Mouse (Mus musculus) natural killer cell, adult 2 months (primary cell): Measurements from ENCODE around the gene BC055324.
A peak's percentile ranks its signal among the peaks of the same experiment; 100 is the strongest.

Source experiments
- DNase-seq, 2 experiments: peaks; one replicate each; pipeline ENCODE4 v3.0.0; 2022; ENCODE audit warnings: low spot score in 2 of 2

The BC055324 gene

DNA sequence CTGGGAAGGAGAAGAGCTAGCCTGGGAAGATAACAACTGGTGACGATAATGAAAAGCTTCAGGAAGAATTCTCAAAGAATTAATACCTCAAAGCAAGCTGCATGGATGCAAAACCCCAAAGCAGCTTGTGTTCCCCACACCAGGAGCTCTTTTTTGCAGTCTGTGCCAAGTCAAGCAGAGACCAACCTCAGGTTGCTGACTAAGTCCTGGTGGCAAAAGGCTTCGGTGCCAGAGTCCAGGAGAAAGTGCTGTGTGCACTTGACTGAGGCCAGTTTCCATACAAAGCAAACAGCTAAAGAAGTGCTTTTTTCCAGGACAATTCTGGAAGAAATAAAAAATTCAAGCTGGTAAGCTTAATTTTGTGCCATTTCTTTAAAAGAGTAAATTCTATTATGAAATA lies 41.2 kb downstream of the BC055324 start:
- DNase-seq, result no peak

DNA sequence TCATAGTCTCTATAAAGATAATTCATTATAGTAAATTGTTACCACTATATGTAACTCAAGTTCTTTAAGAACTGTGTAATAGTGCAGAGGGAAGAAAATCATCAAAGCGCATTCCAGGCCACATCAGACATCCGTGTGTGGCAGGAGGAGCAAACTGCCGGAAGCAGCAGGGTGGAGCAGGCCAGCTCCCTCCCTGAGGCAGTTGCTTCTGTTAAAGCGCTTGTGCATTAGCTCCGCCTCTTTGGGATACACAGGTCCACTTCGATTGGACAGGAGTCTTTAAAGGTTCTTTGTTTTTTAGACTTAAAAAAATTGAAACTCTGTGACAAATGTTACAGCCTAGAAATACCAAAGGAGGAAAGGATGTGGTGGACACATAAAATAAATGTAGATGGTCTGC lies 52.5 kb downstream of the BC055324 start:
- DNase-seq, result no peak

GRCm38 (mm10) chr1:163934591-163934990 lies 60.0 kb downstream of the BC055324 start:
- no peak for DNase-seq

DNA sequence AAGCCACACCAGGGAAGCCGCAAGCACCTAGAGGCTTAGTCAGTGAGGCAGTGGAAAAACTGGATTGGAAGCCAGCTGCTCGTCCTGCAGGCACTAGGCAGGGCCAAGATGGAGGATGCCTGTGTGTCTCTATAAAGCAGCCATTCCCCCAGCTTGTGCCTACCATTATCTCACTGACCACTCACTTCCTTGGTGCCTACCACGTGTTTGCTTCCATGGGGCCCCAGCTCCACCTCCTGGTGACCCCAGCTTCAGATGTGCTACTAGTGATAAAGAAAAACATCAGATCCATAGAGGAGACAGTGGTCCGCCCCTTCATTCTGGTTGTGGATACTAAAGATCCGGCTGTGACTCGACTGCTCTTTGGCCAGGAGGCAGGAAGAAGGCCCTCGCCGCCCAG lies 62.8 kb downstream of the BC055324 start:
- DNase-seq, result no peak

DNA sequence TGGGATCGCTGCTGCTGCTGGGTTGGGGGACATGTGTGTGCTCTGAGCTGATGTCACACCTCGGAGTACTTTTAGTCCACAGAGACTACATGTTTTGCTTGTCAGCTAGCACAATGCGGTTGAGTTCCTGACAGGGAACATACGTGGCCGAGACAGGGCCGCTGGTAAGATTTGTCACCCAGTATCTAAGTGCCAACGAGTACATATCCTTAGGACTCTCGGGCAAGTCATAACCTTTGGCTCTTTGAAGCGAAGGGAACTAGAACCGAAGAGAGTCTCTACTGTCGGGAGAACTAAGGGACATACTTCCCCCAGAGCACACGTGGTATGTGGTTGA lies 64.2 kb downstream of the BC055324 start:
- DNase-seq, result peak; percentile 42 to 45

- peak; percentile 86 to 87 for DNase-seq
These were observed 64.7 kb downstream of the BC055324 start for GRCm38 (mm10) chr1:163929636-163930457.

DNA sequence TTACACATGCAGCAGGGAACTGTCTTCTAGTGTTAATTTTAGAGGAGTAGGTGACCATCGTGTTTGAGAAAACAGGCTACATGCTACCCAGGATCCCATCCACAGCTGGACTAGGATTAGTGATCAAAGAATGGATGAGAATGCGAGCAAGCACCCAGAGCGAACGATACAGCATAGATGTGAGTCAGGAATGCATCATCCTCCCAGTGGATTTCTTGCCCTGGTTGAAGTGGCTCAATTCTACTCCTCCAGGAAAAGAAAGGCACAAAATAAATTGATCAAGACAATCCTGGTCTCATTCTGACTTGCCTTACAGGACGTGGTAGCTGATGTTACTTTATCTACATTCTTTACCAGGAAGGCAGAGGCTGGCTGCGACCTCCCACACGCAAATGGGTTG lies 65.8 kb downstream of the BC055324 start, which contains the start of gene Scyl3:
TSS of gene Scyl3 (plus strand) at position 255 of the 400 bp plus-strand sequence.
- DNase-seq, result no peak

GRCm38 (mm10) chr1:163924093-163924492 lies 70.5 kb downstream of the BC055324 start:
- DNase-seq, result no peak

DNA sequence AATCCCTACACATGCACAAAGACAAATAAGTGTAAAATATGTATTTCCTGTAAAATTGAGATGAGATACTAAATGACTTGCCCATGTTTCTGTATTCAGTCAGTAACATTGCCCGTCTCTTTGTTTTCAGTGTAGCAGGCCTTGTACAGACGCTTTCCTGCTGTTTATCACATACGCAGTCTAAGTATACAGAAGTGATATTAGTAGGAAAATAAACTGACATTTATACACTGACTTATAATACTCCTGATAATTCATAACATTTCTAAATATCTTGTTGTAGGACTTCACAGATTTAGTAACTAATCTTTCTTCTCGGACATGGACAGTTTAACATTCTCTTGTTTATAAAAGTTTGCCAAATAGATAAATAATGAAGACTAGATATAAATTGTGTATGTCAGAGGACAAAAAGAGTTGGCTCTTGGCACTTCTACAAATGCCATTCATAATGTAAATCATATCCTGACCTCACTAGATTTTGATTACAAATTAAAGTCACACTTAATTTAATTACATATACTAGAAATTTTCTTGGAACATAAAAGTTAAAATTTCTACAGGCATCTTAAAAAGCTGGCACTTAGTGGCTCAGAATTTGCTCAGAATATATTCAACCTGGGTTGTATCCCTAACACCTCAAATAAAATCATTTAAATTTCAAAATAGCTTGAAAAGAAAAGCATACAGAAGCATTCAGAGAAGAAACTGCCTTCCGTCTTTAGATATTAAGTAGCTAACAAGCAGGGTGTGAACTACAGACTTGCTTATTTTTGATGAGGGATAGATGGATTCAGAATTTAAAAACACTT lies 77.0 kb downstream of the BC055324 start:
- DNase-seq, result no peak

- DNase-seq, result no peak
These were observed 82.6 kb downstream of the BC055324 start for GRCm38 (mm10) chr1:163911981-163912380.

GRCm38 (mm10) chr1:163910785-163911184 lies 83.8 kb downstream of the BC055324 start:
- DNase-seq, result no peak

GRCm38 (mm10) chr1:163910343-163910742 lies 84.3 kb downstream of the BC055324 start:
- peak; percentile 13 to 15 for DNase-seq

- no peak for DNase-seq
These were observed 86.2 kb downstream of the BC055324 start for GRCm38 (mm10) chr1:163908389-163908788.

DNA sequence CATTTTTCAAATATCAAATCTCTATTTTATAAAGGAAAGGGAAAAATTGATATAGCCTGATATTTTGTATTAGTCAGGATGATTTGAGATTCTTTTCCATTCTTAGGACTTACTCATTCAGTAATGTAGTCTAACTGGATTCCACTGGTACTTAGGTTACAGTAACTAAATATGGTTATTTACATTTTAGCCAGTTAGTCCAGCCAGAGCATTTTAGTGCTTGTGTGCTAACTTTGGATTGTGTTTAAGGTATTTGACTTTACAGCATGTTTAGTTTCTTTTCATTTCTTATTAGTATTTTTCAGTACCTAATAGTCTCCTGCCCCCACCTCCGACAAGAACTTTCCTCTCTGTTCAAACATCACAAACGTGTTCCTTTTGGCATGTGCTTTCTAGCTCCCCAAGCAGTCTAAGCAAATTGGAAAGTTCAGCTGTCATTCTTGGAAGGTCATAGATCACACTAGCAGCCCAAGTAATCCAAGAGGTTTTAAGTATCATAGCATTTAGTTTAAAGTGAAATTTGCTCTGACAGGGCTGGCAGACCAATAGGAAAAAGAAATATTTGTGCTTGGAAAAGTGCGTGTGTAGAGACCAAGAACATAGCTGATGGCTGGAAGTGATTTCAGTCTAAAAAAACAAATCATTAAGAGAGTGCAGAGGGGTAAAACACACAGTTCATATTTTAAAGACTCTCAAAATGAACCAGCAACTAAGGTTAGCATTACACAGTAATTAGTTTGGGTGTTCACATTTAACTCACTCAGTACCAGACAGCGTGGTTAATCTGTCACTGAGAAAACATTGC lies 87.4 kb downstream of the BC055324 start:
- DNase-seq, result no peak

DNA sequence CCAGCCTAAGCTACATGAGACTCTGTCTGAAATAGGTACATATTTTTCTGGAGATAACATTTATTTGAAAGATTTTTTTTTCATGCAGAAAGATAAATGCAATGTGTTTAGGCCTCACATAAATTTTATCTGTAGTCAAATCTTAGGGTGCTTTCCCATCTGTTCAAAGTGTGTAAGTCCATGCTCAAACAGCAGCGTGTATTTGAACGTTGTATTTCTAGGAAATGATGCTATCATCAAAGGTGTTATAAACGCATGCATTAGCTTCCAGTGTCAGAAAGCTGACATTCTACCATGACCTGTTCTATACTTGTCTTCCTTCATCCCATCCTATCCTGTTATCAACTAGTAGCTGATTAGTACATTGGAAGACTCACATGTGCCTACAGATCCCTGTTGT lies 91.2 kb downstream of the BC055324 start:
- no peak for DNase-seq

- no peak for DNase-seq
These were observed 94.4 kb downstream of the BC055324 start for GRCm38 (mm10) chr1:163900168-163900567.

DNA sequence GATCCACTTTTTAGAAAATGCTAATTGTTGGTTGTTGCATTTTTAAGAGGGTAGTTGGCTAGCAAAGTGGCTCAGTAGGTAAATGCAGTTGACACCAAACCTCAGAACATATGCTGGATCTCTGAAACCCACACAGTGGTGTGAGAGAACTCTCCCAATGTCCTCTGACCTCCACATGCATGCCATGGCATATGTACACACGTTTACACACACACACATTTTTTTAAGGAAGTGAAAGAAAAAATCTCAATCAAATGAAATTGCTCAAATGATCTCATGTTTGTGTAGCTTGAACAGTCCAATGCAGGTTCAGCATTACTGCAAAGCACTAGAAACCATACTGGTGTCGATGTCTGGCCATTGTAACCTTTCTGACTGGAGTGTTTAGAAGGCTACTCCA lies 95.0 kb downstream of the BC055324 start:
- no peak for DNase-seq

DNA sequence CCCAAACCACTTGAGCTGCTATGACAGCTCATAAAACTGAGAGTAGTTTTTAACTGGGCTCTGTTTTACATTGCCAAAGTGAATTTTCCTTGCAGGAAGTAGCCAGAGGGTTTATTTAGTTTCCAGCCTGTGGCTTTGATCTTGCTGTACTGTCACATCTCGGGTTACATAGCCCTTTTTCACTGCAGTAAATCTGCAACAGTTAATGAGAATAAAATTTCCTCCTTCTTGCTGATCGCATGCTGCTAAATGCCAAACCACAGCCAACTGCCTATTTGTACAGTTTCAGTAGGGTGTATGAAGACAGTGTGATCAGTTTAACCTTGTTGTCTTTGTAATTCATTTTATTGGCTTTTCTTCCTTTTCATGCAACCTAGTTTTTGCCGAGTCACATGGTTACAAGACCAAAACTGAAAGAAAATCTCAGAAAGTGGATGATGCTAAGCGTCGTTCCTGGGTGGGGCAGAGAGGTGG lies 96.3 kb downstream of the BC055324 start:
- no peak for DNase-seq
